Mouse (Mus musculus) liver, embryonic 15.5 days (tissue): ENCODE data around the gene 4921517D22Rik. TPM values are rescaled to one million over a fixed set of nuclear protein-coding genes. Genes with fewer than 3 reads are reported as not detected.
"Not testable (repeated sequence)": the region's sequence is repeated elsewhere in the genome, so short reads cannot be mapped to it uniquely, and the experiment has no call there.

Source experiments
- ATAC-seq: fragments of 200-750 bp; cut with Nextera tagmentation; 2 replicates; pipeline ENCODE4 v1.8.0; 2017; ENCODE audit warnings: moderate number of reproducible peaks, mild to moderate bottlenecking, moderate library complexity; ENCODE audit not compliant: insufficient read depth
- H3K27ac ChIP-seq: fragments of 300-500 bp; sonication (generic); replicated peaks from 2 replicates; pipeline ENCODE4 v1.5.1; 2015; ENCODE audit warnings: mild to moderate bottlenecking, inconsistent platforms
- H3K27me3 ChIP-seq: fragments of 300-500 bp; sonication (generic); 2 replicates; pipeline ENCODE4 v1.6.1; 2015; ENCODE audit warnings: mild to moderate bottlenecking, inconsistent platforms
- H3K36me3 ChIP-seq: fragments of 300-500 bp; sonication (generic); replicated peaks from 2 replicates; pipeline ENCODE4 v1.6.1; 2015; ENCODE audit warnings: moderate library complexity, mild to moderate bottlenecking, inconsistent platforms
- H3K4me1 ChIP-seq: fragments of 300-500 bp; sonication (generic); replicated peaks from 2 replicates; pipeline ENCODE4 v1.6.1; 2015; ENCODE audit warnings: inconsistent platforms
- H3K4me2 ChIP-seq: fragments of 300-500 bp; sonication (generic); 2 replicates; pipeline ENCODE4 v1.6.1; 2015; ENCODE audit warnings: moderate library complexity, mild to moderate bottlenecking, inconsistent platforms
- H3K4me3 ChIP-seq: fragments of 300-500 bp; sonication (generic); replicated peaks from 2 replicates; pipeline ENCODE4 v1.5.1; 2015; ENCODE audit warnings: mild to moderate bottlenecking, inconsistent platforms
- H3K9ac ChIP-seq: fragments of 300-500 bp; sonication (generic); 2 replicates; pipeline ENCODE4 v1.6.1; 2015; ENCODE audit warnings: moderate library complexity, mild to moderate bottlenecking, inconsistent platforms
- H3K9me3 ChIP-seq: fragments of 300-500 bp; sonication (generic); replicated peaks from 2 replicates; pipeline ENCODE4 v1.6.1; 2016; ENCODE audit warnings: inconsistent platforms
- WGBS: fragments of 180-500 bp; shearing (Covaris S2); methylation state at CpG from one replicate; pipeline ENCODE4 v1.1.7; 2015; ENCODE audit warnings: mixed read lengths; ENCODE audit not compliant: insufficient replicate concordance; 5-methylcytosine and 5-hydroxymethylcytosine counted together
- polyA plus RNA-seq: library from polyadenylated mRNA; unstranded; fragments of >200 nt; fragmentation: Nextera tagmentation; extraction: Ambion mirVana; gene quantifications from 2 replicates; pipeline ENCODE4 v1.2.1, GENCODE M21; 2015

Gene 4921517D22Rik
- not detected in 2 replicates for polyA plus RNA-seq

DNA sequence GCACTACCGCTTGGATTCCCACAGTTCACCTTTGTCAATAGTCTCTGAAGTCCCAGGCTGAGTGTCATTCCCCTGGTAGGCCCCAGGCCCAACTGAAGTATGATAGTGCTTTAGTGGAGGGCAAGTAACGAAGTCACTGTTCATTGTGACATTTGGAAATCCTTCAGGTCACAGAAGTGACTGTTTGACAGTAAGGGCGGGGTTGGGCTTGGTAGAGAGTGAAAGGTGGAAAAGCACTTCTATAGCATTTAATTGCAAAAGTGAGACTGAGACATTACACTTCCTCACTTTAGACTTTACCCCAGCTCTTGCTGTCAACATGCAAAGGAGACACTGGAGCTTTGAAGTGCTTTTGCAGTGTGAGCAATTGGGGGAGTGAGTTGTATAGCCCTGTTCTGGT, at the start of gene 4921517D22Rik:
Gene 4921517D22Rik (minus strand): TSS at position 101 of the 400 bp plus-strand sequence.
- ATAC-seq, result no peak
- no peak within 1 kb of the TSS for H3K27ac ChIP-seq
- no peak within 1 kb of the TSS for H3K4me2 ChIP-seq
- no peak within 1 kb of the TSS for H3K4me3 ChIP-seq
- 59% methylated on average over 3 of the region's 3 CpGs for WGBS
- H3K36me3 ChIP-seq, result no peaks in the 10 kb centered on the region
- H3K4me1 ChIP-seq, result no peaks in the 10 kb centered on the region
- no peak within 1 kb of the TSS for H3K9ac ChIP-seq
- H3K9me3 ChIP-seq, result no peaks in the 10 kb centered on the region
- H3K27me3 ChIP-seq, result peaks cover 19% of the 10 kb centered on the region

DNA sequence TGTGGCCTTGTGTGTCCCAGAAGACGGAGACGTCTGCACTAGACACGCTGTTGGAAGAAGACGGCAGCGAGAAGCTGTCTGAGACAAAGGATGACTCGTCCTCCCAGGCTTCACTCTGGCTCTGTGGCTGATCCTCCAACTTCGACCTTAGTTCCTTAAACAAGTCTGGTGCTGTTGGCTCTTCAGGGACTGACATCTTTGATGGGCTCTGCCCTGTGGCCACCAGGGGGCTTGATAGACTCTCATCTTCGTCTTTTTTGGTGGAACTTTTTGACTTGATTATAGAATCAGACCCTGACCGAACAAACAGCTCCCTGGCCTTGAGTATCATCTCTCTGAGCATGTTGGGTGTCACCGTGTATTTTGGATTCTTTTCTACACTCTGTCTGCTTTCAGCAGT, 47.8 kb upstream of the 4921517D22Rik start:
- H3K27me3 ChIP-seq, result 0 out of 2 replicates have a peak, but pooled peaks cover 3% of the 10 kb centered on the region
- no peak overlapping the region for H3K9ac ChIP-seq
- 41% methylated on average over 10 of the region's 10 CpGs for WGBS
- H3K36me3 ChIP-seq, result no peaks in the 10 kb centered on the region
- no peak for ATAC-seq
- H3K4me2 ChIP-seq, result no peak overlapping the region
- H3K9me3 ChIP-seq, result no peaks in the 10 kb centered on the region
- H3K4me3 ChIP-seq, result no peak overlapping the region
- H3K27ac ChIP-seq, result 0 out of 2 replicates have a peak overlapping the region, but pooled peaks have one; percentile 10
- peaks cover 53% of the 10 kb centered on the region for H3K4me1 ChIP-seq

DNA sequence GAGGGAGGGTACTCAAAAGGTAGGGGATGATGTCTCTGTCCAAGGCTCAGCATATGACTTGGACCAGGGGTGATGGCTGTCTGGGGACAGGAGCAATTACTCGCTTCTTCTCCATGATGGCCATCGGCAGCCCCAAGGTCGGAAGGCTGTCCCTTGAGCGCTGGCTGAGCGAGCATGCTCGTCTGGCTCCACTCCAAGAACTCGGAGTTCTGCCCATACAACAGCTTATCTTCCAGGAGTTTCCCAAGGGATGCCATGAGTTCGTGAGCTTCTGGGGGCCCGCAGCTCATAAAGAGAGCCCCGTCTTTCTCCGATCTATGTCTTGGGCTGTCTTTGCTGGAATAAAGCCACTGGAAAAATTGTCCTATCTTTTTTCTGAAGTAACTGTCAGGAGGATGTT, 47.2 kb upstream of the 4921517D22Rik start:
- no peaks in the 10 kb centered on the region for H3K27me3 ChIP-seq
- no peak overlapping the region for H3K9ac ChIP-seq
- ATAC-seq, result no peak
- no peak overlapping the region for H3K27ac ChIP-seq
- no peaks in the 10 kb centered on the region for H3K9me3 ChIP-seq
- H3K4me1 ChIP-seq, result peaks cover 58% of the 10 kb centered on the region
- H3K4me3 ChIP-seq, result no peak overlapping the region
- H3K36me3 ChIP-seq, result no peaks in the 10 kb centered on the region
- WGBS, result 80% methylated on average over 11 of the region's 11 CpGs
- no peak overlapping the region for H3K4me2 ChIP-seq

DNA sequence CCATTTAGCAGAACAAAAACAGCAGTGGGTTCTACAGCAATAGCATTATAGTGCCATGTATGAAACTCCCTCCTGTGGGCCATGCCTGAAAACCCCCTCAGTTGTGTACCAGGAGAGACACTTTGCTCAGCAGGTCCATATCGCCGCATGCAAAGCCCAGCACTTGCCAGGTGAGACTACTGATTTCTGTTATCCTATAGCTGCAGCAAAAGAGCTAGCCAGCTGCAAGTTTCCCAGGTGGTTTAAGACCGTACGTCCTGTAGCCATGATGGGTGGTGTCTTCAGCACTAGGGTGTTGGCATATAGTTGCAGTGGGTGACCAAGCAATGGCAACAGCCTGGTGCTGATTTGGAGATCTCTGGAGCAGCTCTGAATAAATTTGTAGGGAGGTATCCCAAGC, 45.5 kb upstream of the 4921517D22Rik start:
- no peaks in the 10 kb centered on the region for H3K9me3 ChIP-seq
- peak overlapping the region; percentile 66 for H3K4me2 ChIP-seq
- no peak overlapping the region for H3K4me3 ChIP-seq
- WGBS, result 33% methylated on average over 4 of the region's 4 CpGs
- H3K27me3 ChIP-seq, result no peaks in the 10 kb centered on the region
- H3K9ac ChIP-seq, result peak overlapping the region; percentile 52
- H3K27ac ChIP-seq, result peak overlapping the region; percentile 95
- H3K4me1 ChIP-seq, result peaks cover 75% of the 10 kb centered on the region
- no peaks in the 10 kb centered on the region for H3K36me3 ChIP-seq
- peak; percentile 77 for ATAC-seq

DNA sequence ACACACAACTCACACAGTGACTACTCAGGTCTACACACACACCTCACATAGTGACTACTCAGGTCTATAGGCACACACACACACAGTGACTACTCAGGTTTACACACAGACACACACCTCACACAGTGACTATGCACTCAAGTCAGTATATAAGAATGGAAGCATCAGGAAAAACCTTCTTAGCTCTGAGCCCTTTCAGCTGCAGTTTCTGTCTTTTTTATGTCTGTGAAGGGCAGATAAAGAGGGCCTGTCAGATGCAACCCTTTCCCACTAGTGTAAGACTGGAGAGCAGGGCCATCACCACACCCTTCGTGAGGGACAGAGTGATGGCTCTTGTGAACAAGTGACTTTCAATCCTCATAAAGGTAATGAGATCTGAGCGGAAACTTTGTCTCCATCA, 44.5 kb upstream of the 4921517D22Rik start:
- Histone ChIP-seq H3K9ac (peak overlapping the region; percentile 52), H3K4me1 (peaks cover 85% of the 10 kb centered on the region), H3K9me3 (no peaks in the 10 kb centered on the region), H3K27me3 (no peaks in the 10 kb centered on the region), H3K4me2 (peak overlapping the region; percentile 66), H3K27ac (peak overlapping the region; percentile 95), H3K36me3 (no peaks in the 10 kb centered on the region), H3K4me3 (peak overlapping the region; percentile 29)
- WGBS, result 29% methylated on average over 2 of the region's 2 CpGs
- ATAC-seq, result peak; percentile 87

DNA sequence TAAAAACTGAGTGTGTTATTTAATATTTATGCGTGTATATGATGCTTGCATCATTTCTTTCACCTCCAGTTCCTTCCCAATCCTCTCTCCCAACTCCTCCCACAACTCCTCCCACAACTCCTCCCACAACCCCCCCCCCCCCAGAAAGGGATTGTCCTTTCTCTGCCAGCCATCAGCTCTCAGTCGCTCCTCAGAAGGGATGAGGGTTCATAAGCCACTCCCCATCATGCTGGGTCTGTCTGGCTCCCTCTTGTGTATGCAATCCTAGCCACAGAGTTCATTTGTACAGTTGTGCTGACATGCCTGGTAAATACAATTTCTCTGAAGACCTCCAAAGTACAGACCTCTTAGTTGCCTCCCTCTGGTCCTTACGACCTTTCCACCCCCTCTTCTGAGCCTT, 41.3 kb upstream of the 4921517D22Rik start:
- H3K9me3 ChIP-seq, result no peaks in the 10 kb centered on the region
- peaks cover 3% of the 10 kb centered on the region; the same call in 1 of the 2 replicates for H3K27me3 ChIP-seq
- peak overlapping the region; percentile 95 for H3K27ac ChIP-seq
- H3K4me1 ChIP-seq, result peaks cover 88% of the 10 kb centered on the region
- 30% methylated on average over 3 of the region's 3 CpGs for WGBS
- H3K9ac ChIP-seq, result peak overlapping the region; percentile 16; the same call in 1 of the 2 replicates
- no peak for ATAC-seq
- H3K36me3 ChIP-seq, result no peaks in the 10 kb centered on the region
- H3K4me2 ChIP-seq, result 0 out of 2 replicates have a peak overlapping the region, but pooled peaks have one; percentile 49
- H3K4me3 ChIP-seq, result no peak overlapping the region

DNA sequence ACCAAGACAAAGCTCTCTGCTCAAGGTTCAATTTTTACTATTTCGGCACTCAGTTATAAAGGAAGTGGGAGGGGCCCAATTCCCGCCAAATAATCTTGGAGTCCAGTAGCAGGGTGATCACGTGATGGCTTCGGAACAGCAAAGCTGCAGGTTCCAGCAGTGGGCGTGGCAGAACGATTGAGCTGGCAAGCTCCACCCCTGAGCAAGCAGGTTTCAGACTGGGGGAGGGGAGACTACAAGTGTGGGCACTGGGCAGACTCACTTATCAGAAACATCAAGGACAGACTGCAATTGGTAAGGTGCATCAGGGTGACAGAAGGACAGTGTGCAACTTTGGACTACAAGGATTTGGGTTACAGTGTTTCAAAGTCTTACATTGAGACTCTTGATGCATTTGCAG, 40.4 kb upstream of the 4921517D22Rik start:
- ATAC-seq, H3K9me3 ChIP-seq, H3K27me3 ChIP-seq, H3K9ac ChIP-seq, H3K36me3 ChIP-seq: not testable (repeated sequence)
- Histone ChIP-seq H3K4me2 (peak overlapping the region; percentile 49), H3K4me1 (peaks cover 81% of the 10 kb centered on the region), H3K27ac (peak overlapping the region; percentile 95), H3K4me3 (peak overlapping the region; percentile 5; the same call in 1 of the 2 replicates)
- WGBS, result 12% methylated on average over 6 of the region's 6 CpGs

DNA sequence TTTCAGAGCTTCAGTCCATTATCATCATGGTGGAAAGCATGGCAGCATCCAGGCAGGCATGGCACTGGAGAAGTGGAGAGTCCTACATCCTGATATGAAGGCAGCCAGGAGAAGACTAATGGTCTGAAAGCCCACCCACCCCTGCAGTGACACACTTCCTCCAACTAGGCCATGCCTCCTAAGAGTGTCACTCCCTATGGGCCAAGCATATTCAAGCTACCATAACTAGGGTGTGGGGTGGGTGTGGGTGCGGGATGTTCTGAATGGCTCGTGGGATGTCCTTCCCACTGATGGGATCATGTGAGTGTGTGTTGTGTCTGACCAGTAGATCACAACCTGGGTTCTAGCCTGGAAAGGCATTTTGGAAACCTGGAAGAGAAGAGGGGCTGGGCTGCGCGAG, 40.0 kb upstream of the 4921517D22Rik start:
- H3K27ac ChIP-seq, result peak overlapping the region; percentile 56; the same call in 1 of the 2 replicates
- no peak overlapping the region for H3K4me3 ChIP-seq
- no peaks in the 10 kb centered on the region for H3K36me3 ChIP-seq
- H3K9me3 ChIP-seq, result no peaks in the 10 kb centered on the region
- ATAC-seq, result no peak
- no peak overlapping the region for H3K9ac ChIP-seq
- H3K27me3 ChIP-seq, result peaks cover 10% of the 10 kb centered on the region; the same call in 1 of the 2 replicates
- 55% methylated on average over 4 of the region's 4 CpGs for WGBS
- H3K4me1 ChIP-seq, result peaks cover 81% of the 10 kb centered on the region
- peak overlapping the region; percentile 49 for H3K4me2 ChIP-seq

DNA sequence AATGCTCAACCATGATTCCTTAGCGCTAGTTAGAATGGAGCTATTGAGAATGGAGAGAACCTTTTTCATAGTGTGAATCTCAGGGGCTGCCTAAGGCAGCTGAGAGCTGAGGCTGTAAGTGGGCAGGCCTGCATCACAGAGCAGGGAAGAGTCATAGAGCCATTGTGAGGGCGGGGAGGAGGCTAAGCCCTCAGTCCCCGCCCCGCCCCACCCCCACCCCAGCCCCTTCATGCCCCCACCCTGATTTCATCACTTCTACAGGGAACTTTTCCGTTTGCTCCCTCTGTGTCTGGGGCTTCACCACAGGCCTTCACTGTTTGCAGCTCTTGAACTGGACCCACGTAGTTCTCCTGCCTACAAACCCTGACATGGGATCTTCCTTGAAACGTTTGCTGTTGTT, 37.7 kb upstream of the 4921517D22Rik start, which contains the start of gene Spata31d1d:
Gene Spata31d1d (minus strand): TSS at position 101 of the 400 bp plus-strand sequence.
- H3K36me3 ChIP-seq, result no peaks in the 10 kb centered on the region
- H3K9ac ChIP-seq, result no peak within 1 kb of the TSS
- no peak for ATAC-seq
- H3K4me2 ChIP-seq, result no peak within 1 kb of the TSS
- peaks cover 72% of the 10 kb centered on the region for H3K4me1 ChIP-seq
- H3K4me3 ChIP-seq, result no peak within 1 kb of the TSS
- no peaks in the 10 kb centered on the region for H3K9me3 ChIP-seq
- peak within 1 kb of the TSS; percentile 19; the same call in 1 of the 2 replicates for H3K27ac ChIP-seq
- H3K27me3 ChIP-seq, result peaks cover 27% of the 10 kb centered on the region
- WGBS, result 41% methylated on average over 7 of the region's 7 CpGs

DNA sequence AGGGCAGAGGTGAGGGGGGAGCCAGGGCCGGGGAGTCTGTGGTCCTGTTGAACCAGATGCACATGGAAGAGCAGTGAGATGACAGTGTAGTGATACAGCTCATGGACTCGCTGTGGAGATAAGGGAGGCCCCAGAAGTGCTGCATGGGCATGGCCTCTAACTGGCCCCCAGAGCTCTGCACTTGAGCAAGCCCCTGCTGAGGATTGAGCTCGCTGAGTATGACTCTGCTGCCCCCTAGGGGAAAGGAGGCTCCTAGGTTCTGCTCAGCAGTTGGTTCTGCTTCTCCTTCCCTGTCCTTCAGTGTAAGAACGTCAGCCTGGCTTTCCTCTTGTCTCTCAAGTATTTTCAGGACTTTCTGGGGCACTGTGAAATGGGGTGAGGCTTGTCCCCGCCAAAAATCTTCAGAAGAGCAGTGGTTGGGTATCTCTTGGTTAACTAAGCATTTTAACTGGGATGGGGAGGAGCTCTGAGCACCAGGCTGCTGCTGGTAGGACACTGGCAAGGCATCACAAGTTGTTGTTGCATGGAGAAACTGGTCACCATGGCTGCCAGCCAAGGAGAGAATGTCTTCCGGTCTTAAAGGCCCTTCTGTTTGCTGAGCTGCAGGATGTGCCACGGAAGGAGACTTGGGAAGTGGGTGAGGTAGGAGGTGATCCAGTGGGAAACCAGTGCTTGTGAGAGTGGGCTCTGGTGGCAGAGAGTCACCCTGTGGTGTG, 34.6 kb upstream of the 4921517D22Rik start:
- peaks cover 52% of the 10 kb centered on the region for H3K27me3 ChIP-seq
- peak overlapping the region; percentile 30; the same call in 1 of the 2 replicates for H3K4me2 ChIP-seq
- no peaks in the 10 kb centered on the region for H3K9me3 ChIP-seq
- WGBS, result 14% methylated on average over 7 of the region's 7 CpGs
- no peak overlapping the region for H3K4me3 ChIP-seq
- ATAC-seq, result peak; percentile 75
- no peaks in the 10 kb centered on the region for H3K36me3 ChIP-seq
- peaks cover 55% of the 10 kb centered on the region for H3K4me1 ChIP-seq
- no peak overlapping the region for H3K9ac ChIP-seq
- H3K27ac ChIP-seq, result peak overlapping the region; percentile 48; the same call in 1 of the 2 replicates

DNA sequence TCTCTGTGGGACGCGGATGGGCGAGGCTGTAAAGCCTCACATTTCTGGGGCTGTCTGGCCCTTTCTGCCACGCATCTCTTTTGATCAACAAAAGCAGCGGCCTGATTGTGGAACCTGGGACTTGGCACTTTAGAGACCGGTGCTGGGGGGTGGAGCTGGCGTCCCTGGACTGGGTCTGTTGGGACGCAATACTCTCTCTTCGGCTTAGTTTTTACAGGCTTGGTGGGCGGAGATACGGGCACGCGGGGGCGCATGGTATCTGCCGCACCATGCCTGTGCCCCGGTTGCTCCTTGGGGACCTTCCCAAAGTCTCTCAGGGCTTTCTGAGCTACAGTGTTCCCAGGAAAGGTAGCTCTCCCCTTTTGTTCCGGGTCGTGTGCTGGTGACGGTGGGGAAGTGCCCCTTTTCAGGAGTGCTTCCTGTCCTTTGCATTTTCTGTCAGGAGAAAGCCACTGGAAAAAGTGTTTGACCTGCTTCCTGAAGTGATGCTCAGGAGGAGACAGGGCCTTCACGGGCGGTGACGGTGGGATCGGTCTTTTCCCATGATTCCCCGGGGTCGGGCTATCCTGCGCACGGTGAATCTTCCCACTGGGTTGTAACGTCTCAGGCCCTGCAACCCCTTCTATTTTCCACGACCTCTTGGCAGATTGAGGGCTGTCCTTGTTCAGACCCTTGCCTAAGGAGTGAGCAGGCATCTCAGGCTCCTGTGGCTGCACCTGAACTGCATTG, 32.4 kb upstream of the 4921517D22Rik start:
- no peak overlapping the region for H3K9ac ChIP-seq
- peak overlapping the region; percentile 32 for H3K4me2 ChIP-seq
- H3K27me3 ChIP-seq, result peaks cover 52% of the 10 kb centered on the region
- no peak overlapping the region for H3K27ac ChIP-seq
- no peak for ATAC-seq
- WGBS, result 21% methylated on average over 29 of the region's 29 CpGs
- H3K4me3 ChIP-seq, result no peak overlapping the region; the same call in 1 of the 2 replicates
- H3K4me1 ChIP-seq, result peaks cover 52% of the 10 kb centered on the region
- H3K36me3 ChIP-seq, result no peaks in the 10 kb centered on the region
- no peaks in the 10 kb centered on the region for H3K9me3 ChIP-seq
